Mouse (Mus musculus) bone marrow, adult 2 months (tissue): ENCODE results near the gene Crybg3. TPM values are rescaled to one million over a fixed set of nuclear protein-coding genes. Genes with fewer than 3 reads are reported as not detected.

Experiments used
- H3K27ac ChIP-seq: fragments of 200-500 bp; 2 replicates; pipeline ENCODE4 v1.5.1; 2012; ENCODE audit warnings: low read depth, mild to moderate bottlenecking, control low read depth, inconsistent platforms, low read length; ENCODE audit not compliant: control insufficient read depth, poor library complexity, insufficient read depth
- H3K4me1 ChIP-seq: fragments of 200-500 bp; 2 replicates; pipeline ENCODE4 v1.6.1; 2011; ENCODE audit warnings: low read length; ENCODE audit not compliant: control insufficient read depth, insufficient read depth
- H3K4me3 ChIP-seq: fragments of 200-500 bp; replicated peaks from 2 replicates; pipeline ENCODE3; 2011; ENCODE audit warnings: mild to moderate bottlenecking, low read depth, low read length, control low read depth; ENCODE audit not compliant: control insufficient read depth
- CTCF ChIP-seq: fragments of 200-500 bp; IDR thresholded peaks from 2 replicates; pipeline ENCODE4 v1.5.1; 2011; ENCODE audit warnings: low read length, control low read depth; ENCODE audit not compliant: control insufficient read depth, insufficient read depth
- POLR2A ChIP-seq: fragments of 200-500 bp; IDR thresholded peaks from 2 replicates; pipeline ENCODE4 v1.6.1; 2011; ENCODE audit warnings: low read depth, mild to moderate bottlenecking, control low read depth, low read length, borderline replicate concordance; ENCODE audit not compliant: control insufficient read depth
- WGBS: fragments of 180-500 bp; shearing (Covaris S2); methylation state at CpG from one replicate; pipeline ENCODE4 v1.1.7; 2018; 5-methylcytosine and 5-hydroxymethylcytosine counted together
- polyA plus RNA-seq: library from polyadenylated mRNA; stranded (reverse); fragments of >200 nt; gene quantifications from 2 replicates; pipeline ENCODE4 v1.2.4, GENCODE M21; 2011; ENCODE audit warnings: low replicate concordance; ENCODE audit not compliant: missing spikeins, insufficient read depth, insufficient read length

Gene Crybg3
- polyA plus RNA-seq, 1 experiment, result 6.1 TPM

- Histone ChIP-seq H3K4me1 (no peaks in the 10 kb centered on the region; the same call in 1 of the 2 replicates), H3K4me3 (no peak overlapping the region), H3K27ac (no peak overlapping the region)
- 32% methylated on average over 1 of the region's 1 CpGs for WGBS
- TF ChIP-seq POLR2A (no peak), CTCF (no peak)
Measured at GRCm38 (mm10) chr16:59610750-59611149, 10.0 kb upstream of the Crybg3 start.

DNA sequence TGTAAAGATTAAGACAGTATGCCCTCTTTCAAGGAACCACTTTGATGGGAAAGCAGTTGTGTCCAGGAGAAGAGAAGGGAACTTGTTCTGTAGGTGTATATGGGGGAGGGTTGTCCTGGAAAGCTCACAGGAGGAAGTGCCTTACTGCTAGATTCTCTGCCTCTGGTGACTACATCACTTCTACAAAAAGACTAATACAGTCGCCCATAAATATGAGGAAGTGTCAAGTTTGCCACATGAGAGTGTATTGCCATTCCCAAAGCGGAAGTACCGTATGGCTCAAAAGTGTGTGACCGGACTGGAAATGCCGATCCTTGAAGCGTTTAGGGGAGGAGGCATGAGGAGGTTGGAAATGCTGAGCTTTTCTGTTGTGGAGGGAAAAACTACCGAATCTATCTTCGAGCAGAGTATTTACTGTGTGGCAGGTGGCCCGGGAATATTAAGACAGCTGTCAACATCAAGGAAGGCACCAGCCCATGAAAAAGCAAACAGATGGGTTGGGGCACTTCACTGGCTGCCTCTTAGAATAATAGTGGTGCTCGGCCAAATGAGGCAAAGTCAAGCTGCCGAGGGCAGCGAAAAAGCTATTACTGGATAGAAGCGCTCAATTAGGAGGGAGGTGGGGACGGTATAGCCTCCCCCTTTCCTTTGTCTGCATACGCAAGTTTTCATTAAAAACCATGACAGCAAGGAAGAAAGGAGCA lies 3.5 kb upstream of the Crybg3 start:
- WGBS, result 23% methylated on average over 15 of the region's 15 CpGs
- H3K27ac ChIP-seq, result peak overlapping the region; percentile 45
- peaks cover 1% of the 10 kb centered on the region for H3K4me1 ChIP-seq
- peak overlapping the region; percentile 21 for H3K4me3 ChIP-seq
- no peak for TF ChIP-seq CTCF
- no peak for TF ChIP-seq POLR2A

- TF ChIP-seq POLR2A (no peak), CTCF (no peak)
- Histone ChIP-seq H3K4me1 (peaks cover 1% of the 10 kb centered on the region), H3K4me3 (no peak overlapping the region), H3K27ac (no peak overlapping the region)
- 55% methylated on average over 17 of the region's 17 CpGs for WGBS
Measured at GRCm38 (mm10) chr16:59599411-59600265, 1.1 kb downstream of the Crybg3 start.

GRCm38 (mm10) chr16:59598997-59599396 lies 1.8 kb downstream of the Crybg3 start:
- Histone ChIP-seq H3K4me1 (peaks cover 1% of the 10 kb centered on the region), H3K27ac (no peak overlapping the region), H3K4me3 (no peak overlapping the region)
- 72% methylated on average over 4 of the region's 4 CpGs for WGBS
- TF ChIP-seq POLR2A (no peak), CTCF (no peak)

- 84% methylated on average over 6 of the region's 6 CpGs for whole genome bisulfite sequencing
Measured at GRCm38 (mm10) chr16:59597256-59597655, 3.5 kb downstream of the Crybg3 start.

GRCm38 (mm10) chr16:59594714-59595113 lies 6.1 kb downstream of the Crybg3 start:
- Histone ChIP-seq H3K4me1 (no peaks in the 10 kb centered on the region; the same call in 1 of the 2 replicates), H3K4me3 (no peak overlapping the region), H3K27ac (no peak overlapping the region)
- TF ChIP-seq POLR2A, result no peak
- no peak for TF ChIP-seq CTCF
- WGBS, result 83% methylated on average over 3 of the region's 3 CpGs

More at GRCm38 (mm10) chr16:59597256-59597655, 3.5 kb downstream of the Crybg3 start:
- Histone ChIP-seq H3K27ac (no peak overlapping the region), H3K4me1 (peaks cover 1% of the 10 kb centered on the region), H3K4me3 (no peak overlapping the region)
- TF ChIP-seq POLR2A (no peak), CTCF (no peak)

- Histone ChIP-seq H3K4me3 (no peak overlapping the region), H3K27ac (no peak overlapping the region), H3K4me1 (no peaks in the 10 kb centered on the region; the same call in 1 of the 2 replicates)
- WGBS, result 78% methylated on average over 6 of the region's 6 CpGs
- TF ChIP-seq POLR2A (no peak), CTCF (no peak)
Measured at GRCm38 (mm10) chr16:59590790-59591189, 10.0 kb downstream of the Crybg3 start.

GRCm38 (mm10) chr16:59588351-59589025 lies 12.3 kb downstream of the Crybg3 start:
- 86% methylated on average over 13 of the region's 13 CpGs for WGBS
- H3K4me3 ChIP-seq, result no peak overlapping the region
- no peaks in the 10 kb centered on the region; the same call in 1 of the 2 replicates for H3K4me1 ChIP-seq
- H3K27ac ChIP-seq, result no peak overlapping the region
- no peak for TF ChIP-seq CTCF
- no peak for TF ChIP-seq POLR2A
